Mouse (Mus musculus): ENCODE measurements at regions not wholly inside any gene's neighbourhood (a gene's known extent, or its start where the extent isn't known, plus 50 kb on each side); places are given as distances from the start of the nearest gene placed in this dataset.
"Not testable (repeated sequence)": the region's sequence is repeated elsewhere in the genome, so short reads cannot be mapped to it uniquely, and the experiment has no call there.

- H3K79me2 ChIP-seq (ENCODE audit: control insufficient read depth, insufficient read depth): no peaks in the 10 kb centered on the region
- no peak for TF ChIP-seq FOSL1 (IDR thresholded peaks at IDR 0.05; ENCODE audit: insufficient read depth, low read length, poor library complexity, severe bottlenecking)
- H3K27me3 ChIP-seq (ENCODE audit: control insufficient read depth, insufficient read depth, insufficient read length): no peaks in the 10 kb centered on the region
- H3K36me3 ChIP-seq (ENCODE audit: control insufficient read depth, insufficient read depth): no peaks in the 10 kb centered on the region
- no peak overlapping the region for H3K4me3 ChIP-seq (ENCODE audit: insufficient read depth, poor library complexity, severe bottlenecking)
- no peak overlapping the region for H3ac ChIP-seq (ENCODE audit: control insufficient read depth, insufficient read length, low read depth)
- no peaks in the 10 kb centered on the region for H3K79me3 ChIP-seq (ENCODE audit: low read depth)
Measured at GRCm38 (mm10) chr14:18494048-18494447, 162.4 kb upstream of the Ube2e1 start.

- Histone ChIP-seq H3K4me3 (ENCODE audit: insufficient read depth, poor library complexity, severe bottlenecking) (no peak overlapping the region), H3K36me3 (ENCODE audit: control insufficient read depth, insufficient read depth) (no peaks in the 10 kb centered on the region), H3K79me3 (ENCODE audit: low read depth) (no peaks in the 10 kb centered on the region), H3K79me2 (ENCODE audit: control insufficient read depth, insufficient read depth) (no peaks in the 10 kb centered on the region), H3K27me3 (ENCODE audit: control insufficient read depth, insufficient read depth, insufficient read length) (no peaks in the 10 kb centered on the region), H3ac (ENCODE audit: control insufficient read depth, insufficient read length, low read depth) (no peak overlapping the region)
- TF ChIP-seq FOSL1 (IDR thresholded peaks at IDR 0.05; ENCODE audit: insufficient read depth, low read length, poor library complexity, severe bottlenecking) (no peak), MYOD1 (IDR thresholded peaks at IDR 0.05; ENCODE audit: control insufficient read depth, insufficient read length, low read depth) (no peak), MYOG (IDR thresholded peaks at IDR 0.05; ENCODE audit: control insufficient read depth, extremely low read depth, insufficient read length) (no peak), CEBPB (IDR thresholded peaks at IDR 0.05; ENCODE audit: low read depth) (no peak), CTCF (IDR thresholded peaks at IDR 0.05; ENCODE audit: control insufficient read depth, insufficient read depth, insufficient read length) (no peak)
Measured at GRCm38 (mm10) chr14:18486132-18486800, 154.6 kb upstream of the Ube2e1 start.

GRCm38 (mm10) chr14:18485526-18485925, 153.9 kb upstream of the Ube2e1 start:
- H3K36me3 ChIP-seq (ENCODE audit: control insufficient read depth, insufficient read depth): no peaks in the 10 kb centered on the region
- no peak overlapping the region for H3K4me3 ChIP-seq (ENCODE audit: insufficient read depth, poor library complexity, severe bottlenecking)
- H3K79me2 ChIP-seq (ENCODE audit: control insufficient read depth, insufficient read depth): no peaks in the 10 kb centered on the region
- H3K79me3 ChIP-seq (ENCODE audit: low read depth): no peaks in the 10 kb centered on the region
- no peak overlapping the region for H3ac ChIP-seq (ENCODE audit: control insufficient read depth, insufficient read length, low read depth)
- TF ChIP-seq USF1 (IDR thresholded peaks at IDR 0.05; ENCODE audit: low read depth): no peak
- no peak for TF ChIP-seq MYOD1 (IDR thresholded peaks at IDR 0.05; ENCODE audit: control insufficient read depth, insufficient read length, low read depth)
- TF ChIP-seq CTCF (IDR thresholded peaks at IDR 0.05; ENCODE audit: control insufficient read depth, insufficient read depth, insufficient read length): no peak
- no peak for TF ChIP-seq MAX (IDR thresholded peaks at IDR 0.05)
- no peak for TF ChIP-seq FOSL1 (IDR thresholded peaks at IDR 0.05; ENCODE audit: insufficient read depth, low read length, poor library complexity, severe bottlenecking)
- TF ChIP-seq MYOG (IDR thresholded peaks at IDR 0.05; ENCODE audit: control insufficient read depth, extremely low read depth, insufficient read length): no peak
- TF ChIP-seq CEBPB (IDR thresholded peaks at IDR 0.05; ENCODE audit: low read depth): no peak
- no peaks in the 10 kb centered on the region for H3K27me3 ChIP-seq (ENCODE audit: control insufficient read depth, insufficient read depth, insufficient read length)

GRCm38 (mm10) chr14:18476795-18477320, 145.2 kb upstream of the Ube2e1 start:
- H3ac ChIP-seq (ENCODE audit: control insufficient read depth, insufficient read length, low read depth): no peak overlapping the region
- H3K36me3 ChIP-seq (ENCODE audit: control insufficient read depth, insufficient read depth): no peaks in the 10 kb centered on the region
- H3K79me3 ChIP-seq (ENCODE audit: low read depth): no peaks in the 10 kb centered on the region
- H3K27me3 ChIP-seq (ENCODE audit: control insufficient read depth, insufficient read depth, insufficient read length): no peaks in the 10 kb centered on the region
- no peaks in the 10 kb centered on the region for H3K79me2 ChIP-seq (ENCODE audit: control insufficient read depth, insufficient read depth)
- no peak overlapping the region for H3K4me3 ChIP-seq (ENCODE audit: insufficient read depth, poor library complexity, severe bottlenecking)
- TF ChIP-seq FOSL1 (IDR thresholded peaks at IDR 0.05; ENCODE audit: insufficient read depth, low read length, poor library complexity, severe bottlenecking) (no peak), MYOD1 (IDR thresholded peaks at IDR 0.05; ENCODE audit: control insufficient read depth, insufficient read length, low read depth) (no peak), USF1 (IDR thresholded peaks at IDR 0.05; ENCODE audit: low read depth) (no peak), CTCF (IDR thresholded peaks at IDR 0.05; ENCODE audit: control insufficient read depth, insufficient read depth, insufficient read length) (no peak), MAX (IDR thresholded peaks at IDR 0.05) (no peak), CEBPB (IDR thresholded peaks at IDR 0.05; ENCODE audit: low read depth) (no peak), MYOG (IDR thresholded peaks at IDR 0.05; ENCODE audit: control insufficient read depth, extremely low read depth, insufficient read length) (no peak)

- Histone ChIP-seq H3K4me3 (ENCODE audit: insufficient read depth, poor library complexity, severe bottlenecking) (no peak overlapping the region), H3K27me3 (ENCODE audit: control insufficient read depth, insufficient read depth, insufficient read length) (no peaks in the 10 kb centered on the region), H3ac (ENCODE audit: control insufficient read depth, insufficient read length, low read depth) (no peak overlapping the region), H3K79me2 (ENCODE audit: control insufficient read depth, insufficient read depth) (no peaks in the 10 kb centered on the region), H3K36me3 (ENCODE audit: control insufficient read depth, insufficient read depth) (no peaks in the 10 kb centered on the region), H3K79me3 (ENCODE audit: low read depth) (no peaks in the 10 kb centered on the region)
- TF ChIP-seq MAX (IDR thresholded peaks at IDR 0.05) (no peak), USF1 (IDR thresholded peaks at IDR 0.05; ENCODE audit: low read depth) (no peak), MYOD1 (IDR thresholded peaks at IDR 0.05; ENCODE audit: control insufficient read depth, insufficient read length, low read depth) (no peak)
Measured at GRCm38 (mm10) chr14:18468611-18469010, 137.0 kb upstream of the Ube2e1 start.

GRCm38 (mm10) chr14:18466864-18467263, 135.2 kb upstream of the Ube2e1 start:
- not testable (repeated sequence) for H3ac ChIP-seq (ENCODE audit: control insufficient read depth, insufficient read length, low read depth); H3K36me3 ChIP-seq (ENCODE audit: control insufficient read depth, insufficient read depth); H3K79me3 ChIP-seq (ENCODE audit: low read depth); H3K4me3 ChIP-seq (ENCODE audit: insufficient read depth, poor library complexity, severe bottlenecking); H3K27me3 ChIP-seq (ENCODE audit: control insufficient read depth, insufficient read depth, insufficient read length); H3K79me2 ChIP-seq (ENCODE audit: control insufficient read depth, insufficient read depth)

- H3K27me3 ChIP-seq (ENCODE audit: control insufficient read depth, insufficient read depth, insufficient read length); H3K79me3 ChIP-seq (ENCODE audit: low read depth); H3K4me3 ChIP-seq (ENCODE audit: insufficient read depth, poor library complexity, severe bottlenecking); H3K36me3 ChIP-seq (ENCODE audit: control insufficient read depth, insufficient read depth); H3ac ChIP-seq (ENCODE audit: control insufficient read depth, insufficient read length, low read depth); H3K79me2 ChIP-seq (ENCODE audit: control insufficient read depth, insufficient read depth): not testable (repeated sequence)
Measured at GRCm38 (mm10) chr14:18464199-18464598, 132.5 kb upstream of the Ube2e1 start.
